In the genomic region with DNA sequence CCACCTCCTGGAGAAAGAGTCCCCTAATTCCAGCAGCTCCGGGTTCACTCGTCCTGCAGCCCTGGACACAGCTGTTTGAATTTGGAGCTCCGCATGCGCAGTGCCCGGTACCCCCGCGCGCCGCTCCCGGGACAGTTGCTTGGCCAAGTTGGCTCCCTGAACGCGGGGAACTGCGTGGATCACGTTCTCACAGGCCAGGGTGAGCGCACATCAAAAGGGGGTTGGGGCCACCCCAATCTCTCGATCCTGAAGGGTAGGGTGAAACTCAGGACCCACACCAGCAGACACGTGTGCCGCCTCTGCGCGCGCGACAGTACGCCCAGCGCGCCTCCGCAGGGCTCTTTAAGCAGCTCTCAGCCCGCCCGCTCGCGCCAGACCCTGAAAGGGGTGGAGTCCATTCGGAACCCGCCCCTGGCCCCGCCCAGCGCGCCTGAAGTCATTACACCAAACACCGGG, we compare ENCODE assay signal across 8 mouse cellular contexts. TPM values are rescaled to one million over a fixed set of nuclear protein-coding genes. Genes with fewer than 3 reads are reported as not detected.
DNase-seq lines count a peak whose midpoint lies in the region; ATAC-seq and TF ChIP-seq lines count a peak whose summit lies in the region.

A gene (minus strand): TSS at position 344 of the 456 bp plus-strand sequence.

- H3K9ac ChIP-seq in heart, embryonic 13.5 days, result peak within 1 kb of the TSS; percentile 75
- H3K9ac ChIP-seq in kidney, postnatal 0 days (ENCODE audit: low read depth, low read length), result peak within 1 kb of the TSS; percentile 64
- H3K9ac ChIP-seq in liver, embryonic 11.5 days (ENCODE audit: low read depth, low read length), result peak within 1 kb of the TSS; percentile 77

- peak within 1 kb of the TSS; percentile 94 for H3K4me2 ChIP-seq in heart, embryonic 13.5 days
- H3K4me2 ChIP-seq in kidney, postnatal 0 days (ENCODE audit: low read length), result peak within 1 kb of the TSS; percentile 67
- H3K4me2 ChIP-seq in liver, embryonic 11.5 days, result peak within 1 kb of the TSS; percentile 95
- H3K4me2 ChIP-seq in myocyte (ENCODE audit: low read depth), result peak within 1 kb of the TSS; percentile 99

- peaks cover 37% of the 10 kb centered on the region for H3K4me1 ChIP-seq in heart, embryonic 13.5 days
- peaks cover 11% of the 10 kb centered on the region for H3K4me1 ChIP-seq in kidney, postnatal 0 days (replicated peaks; ENCODE audit: insufficient read depth, low read length)
- peaks cover 25% of the 10 kb centered on the region for H3K4me1 ChIP-seq in liver, embryonic 11.5 days (replicated peaks; ENCODE audit: control insufficient read depth, insufficient read depth, low read length)

- peak; percentile 87 for DNase-seq in c-Kit-negative CD71-positive TER-119-positive erythroid progenitor cells, embryonic 14.5 days (ENCODE audit: low read depth, low spot score)
- DNase-seq in fibroblast of lung, adult 2 months (ENCODE audit: low read depth), result peak; percentile 46
- peak; percentile 95 for DNase-seq in kidney, postnatal 0 days (ENCODE audit: low spot score)
- peak; percentile 96 for DNase-seq in liver, embryonic 11.5 days (ENCODE audit: low spot score)
- DNase-seq in splenic B cell, adult 2 months (ENCODE audit: low read depth, low spot score), result peak; percentile 90

- peak within 1 kb of the TSS; percentile 69 for H3K4me3 ChIP-seq in C2C12 (ENCODE audit: insufficient read depth, poor library complexity, severe bottlenecking)
- peak within 1 kb of the TSS; percentile 64 for H3K4me3 ChIP-seq in heart, embryonic 13.5 days
- H3K4me3 ChIP-seq in kidney, postnatal 0 days (replicated peaks; ENCODE audit: low read depth, low read length), result peak within 1 kb of the TSS; percentile 39
- H3K4me3 ChIP-seq in liver, embryonic 11.5 days (ENCODE audit: low read depth, low read length), result peak within 1 kb of the TSS; percentile 66
- H3K4me3 ChIP-seq in myocyte, result peak within 1 kb of the TSS; percentile 75

- no peaks in the 10 kb centered on the region for H3K27me3 ChIP-seq in C2C12 (ENCODE audit: control insufficient read depth, insufficient read depth, insufficient read length)
- peaks cover 5% of the 10 kb centered on the region; the same call in 1 of the 2 replicates for H3K27me3 ChIP-seq in heart, embryonic 13.5 days (replicated peaks)
- H3K27me3 ChIP-seq in kidney, postnatal 0 days (ENCODE audit: insufficient read depth, low read length), result no peaks in the 10 kb centered on the region
- no peaks in the 10 kb centered on the region for H3K27me3 ChIP-seq in liver, embryonic 11.5 days (replicated peaks; ENCODE audit: control insufficient read depth, insufficient read depth, low read length)
- no peaks in the 10 kb centered on the region for H3K27me3 ChIP-seq in myocyte (ENCODE audit: control insufficient read depth, insufficient read depth, insufficient read length)
- H3K27me3 ChIP-seq in splenic B cell, adult 2 months (ENCODE audit: control insufficient read depth, insufficient read depth, low read length, poor library complexity, severe bottlenecking), result no peaks in the 10 kb centered on the region

- WGBS in heart, embryonic 13.5 days, result under 1% methylated on average over 36 of the region's 36 CpGs
- under 1% methylated on average over 36 of the region's 36 CpGs for WGBS in kidney, postnatal 0 days
- under 1% methylated on average over 36 of the region's 36 CpGs for WGBS in liver, embryonic 11.5 days

- peaks cover 45% of the 10 kb centered on the region for H3K79me3 ChIP-seq in C2C12 (ENCODE audit: low read depth)

- peaks cover 50% of the 10 kb centered on the region for H3K79me2 ChIP-seq in C2C12 (ENCODE audit: control insufficient read depth, insufficient read depth)
- H3K79me2 ChIP-seq in myocyte (ENCODE audit: control insufficient read depth, insufficient read depth), result peaks cover 35% of the 10 kb centered on the region

- no peaks in the 10 kb centered on the region for H3K9me3 ChIP-seq in heart, embryonic 13.5 days
- no peaks in the 10 kb centered on the region for H3K9me3 ChIP-seq in kidney, postnatal 0 days (replicated peaks; ENCODE audit: low read length)
- H3K9me3 ChIP-seq in liver, embryonic 11.5 days (ENCODE audit: control insufficient read depth, low read length), result no peaks in the 10 kb centered on the region

- ATAC-seq in heart, embryonic 13.5 days (ENCODE audit: extremely low read depth, insufficient number of reproducible peaks, low FRiP score, low TSS enrichment), result peak; percentile 82
- peak; percentile 91 for ATAC-seq in kidney, postnatal 0 days (replicated peaks; ENCODE audit: low FRiP score, low read depth)
- peak; percentile 92 for ATAC-seq in liver, embryonic 11.5 days (replicated peaks; ENCODE audit: low FRiP score)

- TF ChIP-seq POLR2A in myocyte (IDR thresholded peaks at IDR 0.05; ENCODE audit: insufficient read length, low read depth), result peak; percentile 99

- no peaks in the 10 kb centered on the region for H3K36me3 ChIP-seq in C2C12 (ENCODE audit: control insufficient read depth, insufficient read depth)
- no peaks in the 10 kb centered on the region for H3K36me3 ChIP-seq in heart, embryonic 13.5 days
- H3K36me3 ChIP-seq in kidney, postnatal 0 days (ENCODE audit: insufficient read depth, low read length), result no peaks in the 10 kb centered on the region
- H3K36me3 ChIP-seq in liver, embryonic 11.5 days (ENCODE audit: control insufficient read depth, insufficient read depth, low read length), result no peaks in the 10 kb centered on the region
- no peaks in the 10 kb centered on the region for H3K36me3 ChIP-seq in myocyte (ENCODE audit: control insufficient read depth, insufficient read depth)
- H3K36me3 ChIP-seq in splenic B cell, adult 2 months (ENCODE audit: control insufficient read depth, insufficient read depth, low read length, poor library complexity, severe bottlenecking), result no peaks in the 10 kb centered on the region

- H3ac ChIP-seq in C2C12 (ENCODE audit: control insufficient read depth, insufficient read length, low read depth) (peak within 1 kb of the TSS; percentile 75), myocyte (ENCODE audit: control insufficient read depth, insufficient read length) (peak within 1 kb of the TSS; percentile 48)

- no peak for TF ChIP-seq CTCF in C2C12 (IDR thresholded peaks at IDR 0.05; ENCODE audit: control insufficient read depth, insufficient read depth, insufficient read length)
- no peak for TF ChIP-seq CTCF in kidney, postnatal 0 days (IDR thresholded peaks at IDR 0.05; ENCODE audit: low read depth)

- H3K27ac ChIP-seq in heart, embryonic 13.5 days (replicated peaks), result no peak within 1 kb of the TSS
- H3K27ac ChIP-seq in kidney, postnatal 0 days, result 0 out of 2 replicates have a peak within 1 kb of the TSS, but pooled peaks have one; percentile 5
- H3K27ac ChIP-seq in liver, embryonic 11.5 days (ENCODE audit: low read depth, low read length), result peak within 1 kb of the TSS; percentile 67

TF ChIP-seq in C2C12, 6 proteins besides CTCF, POLR2A, EP300 and RAD21:
- TF ChIP-seq FOSL1 (IDR thresholded peaks at IDR 0.05; ENCODE audit: insufficient read depth, low read length, poor library complexity, severe bottlenecking), result no peak
- no peak for TF ChIP-seq MYOD1 (IDR thresholded peaks at IDR 0.05; ENCODE audit: control insufficient read depth, insufficient read length, low read depth)
- TF ChIP-seq USF1 (IDR thresholded peaks at IDR 0.05; ENCODE audit: low read depth), result no peak
- TF ChIP-seq MAX (IDR thresholded peaks at IDR 0.05), result peak; percentile 89

TF ChIP-seq in myocyte, 11 proteins besides CTCF, POLR2A, EP300 and RAD21:
- TF ChIP-seq REST (IDR thresholded peaks at IDR 0.05; ENCODE audit: insufficient read depth, insufficient read length), result no peak
- TF ChIP-seq SRF (IDR thresholded peaks at IDR 0.05; ENCODE audit: control insufficient read depth, insufficient read length, low read depth), result no peak
- TF ChIP-seq POLR2AphosphoS2 (IDR thresholded peaks at IDR 0.05; ENCODE audit: insufficient read length, low read depth), result peak; percentile 98
- no peak for TF ChIP-seq TCF12 (IDR thresholded peaks at IDR 0.05; ENCODE audit: insufficient read depth, poor library complexity, severe bottlenecking)
- peak in 2 of 3 experiments; percentile 15 to 35 for TF ChIP-seq MYOG (IDR thresholded peaks at IDR 0.05; ENCODE audit: control insufficient read depth in 1 of 3, insufficient read depth in 1 of 3, insufficient read length in 2 of 3, low read depth in 2 of 3)
- TF ChIP-seq TCF3 (IDR thresholded peaks at IDR 0.05; ENCODE audit: insufficient read length, low read depth), result no peak
- TF ChIP-seq MYOD1 (IDR thresholded peaks at IDR 0.05; ENCODE audit: control insufficient read depth in 1 of 3, insufficient read length in 2 of 3, low read depth in 2 of 3), result peak in 1 of 3 experiments; percentile 45
- TF ChIP-seq MAX (IDR thresholded peaks at IDR 0.05; ENCODE audit: low read depth), result no peak
- peak; percentile 91 for TF ChIP-seq E2F4 (IDR thresholded peaks at IDR 0.05; ENCODE audit: insufficient read depth)
- no peak for TF ChIP-seq CEBPB (IDR thresholded peaks at IDR 0.05; ENCODE audit: insufficient read depth, poor library complexity, severe bottlenecking)
- no peak for TF ChIP-seq USF1 (IDR thresholded peaks at IDR 0.05; ENCODE audit: low read depth)

RNA-seq across cellular contexts. Expression of the gene that starts here (rescaled TPM):
- 10.1 TPM for polyA plus RNA-seq in C2C12 (2012; fragmentation: generic; extraction: Trizol)
- 3.0 and 3.1 TPM in 2 replicates for polyA plus RNA-seq in heart, embryonic 13.5 days (2015; fragmentation: Nextera tagmentation; extraction: Ambion mirVana)
- polyA plus RNA-seq in kidney, postnatal 0 days (2015; fragmentation: Nextera tagmentation; extraction: Ambion mirVana), result 12.0 and 14.8 TPM in 2 replicates
- 9.6 and 10.1 TPM in 2 replicates for polyA plus RNA-seq in liver, embryonic 11.5 days (2014; fragmentation: Nextera tagmentation; extraction: Ambion mirVana)
- 7.2 TPM for polyA plus RNA-seq in myocyte (2012; fragmentation: generic; extraction: Trizol)

Comparison
In these comparisons a context has a peak if more than half of its experiments do, and no peak if none do; other contexts are left out.
1. DNase-seq: peak in every context shown above with its lines; median percentile 96 in liver, embryonic 11.5 days; 95 in kidney, postnatal 0 days; 90 in splenic B cell, adult 2 months; 87 in c-Kit-negative CD71-positive TER-119-positive erythroid progenitor cells, embryonic 14.5 days; 46 in fibroblast of lung, adult 2 months.